ENCODE assay signal across 8 mouse cellular contexts in the genomic region with DNA sequence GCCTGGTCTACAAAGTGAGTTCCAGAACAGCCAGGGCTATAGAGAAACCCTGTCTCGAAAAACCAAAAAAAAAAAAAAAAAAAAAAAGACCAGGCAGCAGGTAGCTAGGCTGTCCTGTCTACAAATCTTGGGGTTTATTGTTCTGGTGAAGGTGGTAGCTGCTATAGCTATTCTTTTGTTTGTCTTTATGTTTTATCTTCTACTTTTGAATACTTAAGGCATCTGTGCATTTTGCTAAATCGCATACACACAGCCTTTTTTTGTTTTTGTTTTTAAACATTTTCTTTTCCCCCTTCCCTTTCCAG. TPM values are rescaled to one million over a fixed set of nuclear protein-coding genes. Genes with fewer than 3 reads are reported as not detected.
DNase-seq lines count a peak whose midpoint lies in the region; ATAC-seq and TF ChIP-seq lines count a peak whose summit lies in the region.

No protein-coding gene starts in this region.

- no peak for TF ChIP-seq POLR2A in lung, adult 2 months (IDR thresholded peaks at IDR 0.05; ENCODE audit: borderline replicate concordance, extremely low read depth, low read depth, low read length)

- peaks cover 4% of the 10 kb centered on the region; the same call in 1 of the 2 replicates for H3K4me1 ChIP-seq in lung, embryonic 16.5 days (replicated peaks; ENCODE audit: control insufficient read depth, insufficient read depth, low read length)
- no peaks in the 10 kb centered on the region; the same call in 1 of the 2 replicates for H3K4me1 ChIP-seq in lung, adult 2 months (ENCODE audit: control insufficient read depth, insufficient read depth, low read length)
- peaks cover 10% of the 10 kb centered on the region for H3K4me1 ChIP-seq in forebrain, embryonic 13.5 days
- peaks cover 7% of the 10 kb centered on the region; the same call in 1 of the 2 replicates for H3K4me1 ChIP-seq in limb, embryonic 15.5 days
- H3K4me1 ChIP-seq in stomach, embryonic 14.5 days (ENCODE audit: control insufficient read depth, insufficient read depth, low read length): peaks cover 5% of the 10 kb centered on the region; the same call in 1 of the 2 replicates

- H3K4me2 ChIP-seq in lung, embryonic 16.5 days (ENCODE audit: low read depth, low read length): peak overlapping the region; percentile 78
- peak overlapping the region; percentile 78 for H3K4me2 ChIP-seq in forebrain, embryonic 13.5 days
- H3K4me2 ChIP-seq in limb, embryonic 15.5 days: peak overlapping the region; percentile 64
- peak overlapping the region; percentile 55 for H3K4me2 ChIP-seq in stomach, embryonic 14.5 days (replicated peaks; ENCODE audit: low read depth, low read length)

- H3K27ac ChIP-seq in lung, embryonic 16.5 days (ENCODE audit: low read length): no peak overlapping the region
- H3K27ac ChIP-seq in forebrain, embryonic 13.5 days: no peak overlapping the region
- H3K27ac ChIP-seq in limb, embryonic 15.5 days: no peak overlapping the region
- no peak overlapping the region for H3K27ac ChIP-seq in stomach, embryonic 14.5 days (ENCODE audit: low read length)

- no peak for ATAC-seq in lung, embryonic 16.5 days (ENCODE audit: low read depth)
- no peak for ATAC-seq in forebrain, embryonic 13.5 days
- no peak for ATAC-seq in limb, embryonic 15.5 days (ENCODE audit: insufficient number of reproducible peaks, low FRiP score, low TSS enrichment, low read depth)
- ATAC-seq in stomach, embryonic 14.5 days (ENCODE audit: insufficient number of reproducible peaks, insufficient read depth, low FRiP score, low read depth): no peak

- no peaks in the 10 kb centered on the region for H3K9me3 ChIP-seq in lung, embryonic 16.5 days (ENCODE audit: control insufficient read depth, low read length)
- H3K9me3 ChIP-seq in forebrain, embryonic 13.5 days (replicated peaks): no peaks in the 10 kb centered on the region
- H3K9me3 ChIP-seq in limb, embryonic 15.5 days: no peaks in the 10 kb centered on the region
- H3K9me3 ChIP-seq in stomach, embryonic 14.5 days (ENCODE audit: control insufficient read depth, low read depth, low read length): no peaks in the 10 kb centered on the region

- no peaks in the 10 kb centered on the region for H3K36me3 ChIP-seq in lung, embryonic 16.5 days (ENCODE audit: control insufficient read depth, insufficient read depth, low read length)
- H3K36me3 ChIP-seq in forebrain, embryonic 13.5 days (ENCODE audit: poor library complexity, severe bottlenecking): no peaks in the 10 kb centered on the region
- peaks cover 6% of the 10 kb centered on the region; the same call in 1 of the 2 replicates for H3K36me3 ChIP-seq in limb, embryonic 15.5 days
- no peaks in the 10 kb centered on the region for H3K36me3 ChIP-seq in stomach, embryonic 14.5 days (ENCODE audit: control insufficient read depth, insufficient read depth, low read length)

- whole genome bisulfite sequencing in lung, embryonic 16.5 days: 97% methylated on average over 2 of the region's 2 CpGs
- WGBS in lung, adult 2 months: 90% methylated on average over 1 of the region's 2 CpGs
- WGBS in forebrain, embryonic 13.5 days: 54% methylated on average over 2 of the region's 2 CpGs
- 68% methylated on average over 2 of the region's 2 CpGs for WGBS in limb, embryonic 15.5 days
- WGBS in stomach, embryonic 14.5 days: 96% methylated on average over 1 of the region's 2 CpGs

- H3K27me3 ChIP-seq in lung, embryonic 16.5 days (ENCODE audit: control insufficient read depth, insufficient read depth, low read depth, low read length): no peaks in the 10 kb centered on the region
- no peaks in the 10 kb centered on the region for H3K27me3 ChIP-seq in forebrain, embryonic 13.5 days
- H3K27me3 ChIP-seq in limb, embryonic 15.5 days: no peaks in the 10 kb centered on the region
- H3K27me3 ChIP-seq in stomach, embryonic 14.5 days (ENCODE audit: control insufficient read depth, insufficient read depth, low read length): no peaks in the 10 kb centered on the region

- H3K4me3 ChIP-seq in lung, embryonic 16.5 days (ENCODE audit: low read length): peak overlapping the region; percentile 65
- H3K4me3 ChIP-seq in lung, adult 2 months (replicated peaks; ENCODE audit: extremely low read depth, low read depth, low read length): no peak overlapping the region
- H3K4me3 ChIP-seq in forebrain, embryonic 13.5 days: peak overlapping the region; percentile 76
- H3K4me3 ChIP-seq in limb, embryonic 15.5 days: peak overlapping the region; percentile 81
- peak overlapping the region; percentile 71 for H3K4me3 ChIP-seq in stomach, embryonic 14.5 days (ENCODE audit: low read depth, low read length)

- H3K9ac ChIP-seq in lung, embryonic 16.5 days (ENCODE audit: low read length): peak overlapping the region; percentile 89; the same call in 1 of the 2 replicates
- peak overlapping the region; percentile 68; the same call in 1 of the 2 replicates for H3K9ac ChIP-seq in forebrain, embryonic 13.5 days
- H3K9ac ChIP-seq in limb, embryonic 15.5 days: no peak overlapping the region
- H3K9ac ChIP-seq in stomach, embryonic 14.5 days (replicated peaks; ENCODE audit: low read depth, low read length): peak overlapping the region; percentile 47; the same call in 1 of the 2 replicates

- TF ChIP-seq CTCF in lung, adult 2 months (IDR thresholded peaks at IDR 0.05; ENCODE audit: insufficient read depth, low read length): no peak

- intact Hi-C loops in left cerebral cortex, postnatal 4 days (cut with DNase I): no loop called here

- DNase-seq in lung, adult 2 months: no peak
- DNase-seq in B cell, adult 2 months: no peak
- DNase-seq in left cerebral cortex, postnatal 4 days: no peak
- no peak for DNase-seq in cerebellum, adult 11 months

RNA-seq across cellular contexts. Expression of gene Mettl18, which starts 0.9 kb away (rescaled TPM):
- polyA plus RNA-seq in lung, embryonic 16.5 days (2015; fragmentation: Nextera tagmentation; extraction: Ambion mirVana): 10.5 and 11.0 TPM in 2 replicates
- 0.28 and 0.92 TPM in 2 replicates for polyA plus RNA-seq in lung, adult 2 months (2012; rRNA removed)
- polyA plus RNA-seq in forebrain, embryonic 13.5 days (2015; fragmentation: Nextera tagmentation; extraction: Ambion mirVana): 9.1 and 10.4 TPM in 2 replicates
- polyA plus RNA-seq in limb, embryonic 15.5 days (2015; fragmentation: Nextera tagmentation; extraction: Ambion mirVana): 8.6 and 9.7 TPM in 2 replicates
- 8.4 and 10.5 TPM in 2 replicates for polyA plus RNA-seq in stomach, embryonic 14.5 days (2014; fragmentation: Nextera tagmentation; extraction: Ambion mirVana)
- total RNA-seq in left cerebral cortex, postnatal 4 days (2021): 1 to 10 TPM; 5.1 to 5.2 TPM

RNA-seq across cellular contexts. Expression of gene BC055324, which starts 1.0 kb away (rescaled TPM):
- polyA plus RNA-seq in lung, embryonic 16.5 days (2015; fragmentation: Nextera tagmentation; extraction: Ambion mirVana): 21.0 and 23.7 TPM in 2 replicates
- 0.40 and 0.67 TPM in 2 replicates for polyA plus RNA-seq in lung, adult 2 months (2012; rRNA removed)
- 19.9 and 22.3 TPM in 2 replicates for polyA plus RNA-seq in forebrain, embryonic 13.5 days (2015; fragmentation: Nextera tagmentation; extraction: Ambion mirVana)
- polyA plus RNA-seq in limb, embryonic 15.5 days (2015; fragmentation: Nextera tagmentation; extraction: Ambion mirVana): 16.2 and 17.4 TPM in 2 replicates
- polyA plus RNA-seq in stomach, embryonic 14.5 days (2014; fragmentation: Nextera tagmentation; extraction: Ambion mirVana): 22.2 and 24.3 TPM in 2 replicates
- 1 to 10 TPM; 2.8 to 3.1 TPM for total RNA-seq in left cerebral cortex, postnatal 4 days (2021)

RNA-seq across cellular contexts. Expression of gene Sele, which starts 52.5 kb away (rescaled TPM):
- polyA plus RNA-seq in lung, embryonic 16.5 days (2015; fragmentation: Nextera tagmentation; extraction: Ambion mirVana): 0.06 TPM in 1 of 2 replicates, not detected in the other
- 0.33 and 0.58 TPM in 2 replicates for polyA plus RNA-seq in lung, adult 2 months (2012; rRNA removed)
- polyA plus RNA-seq in forebrain, embryonic 13.5 days (2015; fragmentation: Nextera tagmentation; extraction: Ambion mirVana): not detected in 2 replicates
- polyA plus RNA-seq in limb, embryonic 15.5 days (2015; fragmentation: Nextera tagmentation; extraction: Ambion mirVana): 0.25 and 0.26 TPM in 2 replicates
- polyA plus RNA-seq in stomach, embryonic 14.5 days (2014; fragmentation: Nextera tagmentation; extraction: Ambion mirVana): not detected in 2 replicates
- not detected for total RNA-seq in left cerebral cortex, postnatal 4 days (2021)

Comparison
In these comparisons a context has a peak if more than half of its experiments do, and no peak if none do; other contexts are left out.
1. RNA of gene BC055324, which starts 1.0 kb away (polyA plus RNA-seq): 22.2 to 24.3 TPM in stomach, embryonic 14.5 days, 21.0 to 23.7 TPM in lung, embryonic 16.5 days, 19.9 to 22.3 TPM in forebrain, embryonic 13.5 days and 16.2 to 17.4 TPM in limb, embryonic 15.5 days; 0.40 to 0.67 TPM in lung, adult 2 months; every median in the first group is over 10 times any median in the second.
2. Peak in every context shown above with its lines, with median percentiles within 50 percentile points of each other: H3K4me2 ChIP-seq.